Mouse (Mus musculus): ENCODE data around the gene H2-T22. TPM values are rescaled to one million over a fixed set of nuclear protein-coding genes. Genes with fewer than 3 reads are reported as not detected.

H2-T22 gene
- polyA plus RNA-seq, 1 experiment from 2014 or later = 6.2 TPM

DNA sequence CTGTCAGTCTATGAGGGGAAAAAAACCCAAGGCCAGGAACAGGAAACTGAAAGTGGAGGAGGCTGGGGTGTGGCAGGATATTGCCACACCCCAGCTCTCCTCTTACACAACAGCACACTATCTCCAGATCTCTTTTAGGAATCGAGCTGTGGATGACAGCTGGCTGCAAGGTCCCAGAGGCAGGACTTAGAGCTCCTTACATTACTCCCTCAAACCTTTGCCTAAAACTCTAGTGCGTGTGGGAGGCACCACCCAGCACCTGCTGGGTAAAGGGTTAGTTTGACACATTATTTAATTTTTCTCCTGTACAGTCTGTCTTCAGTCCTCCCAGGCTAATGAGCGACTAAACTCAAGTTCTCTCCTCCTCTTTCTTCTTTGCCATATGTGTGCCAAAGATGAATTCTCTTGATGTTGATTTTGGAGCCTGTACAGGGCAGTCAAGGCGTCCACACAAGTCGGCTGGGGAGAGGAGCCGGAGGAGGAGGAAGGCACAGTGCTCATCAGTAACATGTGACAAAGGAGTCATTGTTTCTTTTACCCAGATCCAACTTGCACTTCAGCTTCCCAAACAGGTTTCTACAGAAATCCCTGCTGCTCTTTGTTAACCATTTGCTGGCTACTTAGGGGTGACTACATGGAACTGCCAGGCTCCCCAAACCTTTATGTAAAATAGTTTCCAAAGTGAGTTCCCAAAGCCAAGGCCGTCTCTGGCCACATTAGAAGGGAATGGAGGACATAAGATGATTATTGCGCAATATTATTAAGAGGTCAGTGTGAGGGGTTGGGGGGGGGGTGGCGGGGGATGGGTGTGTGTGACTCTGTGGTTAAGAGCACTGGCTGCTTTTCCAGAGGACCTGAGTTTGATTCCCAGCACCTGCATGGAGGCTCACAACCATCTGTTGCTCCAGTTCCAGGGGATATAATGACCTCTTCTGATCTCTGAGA is 18.6 kb downstream of the H2-T22 start:
- H3K27ac ChIP-seq (ENCODE audit: low read depth, low read length) = no peak overlapping the region
- no peak overlapping the region for H3K4me3 ChIP-seq (ENCODE audit: low read depth, low read length)
- H3K9me3 ChIP-seq (replicated peaks; ENCODE audit: control insufficient read depth, low read length) = no peaks in the 10 kb centered on the region
- H3K4me1 ChIP-seq (ENCODE audit: control insufficient read depth, insufficient read depth, low read length) = no peaks in the 10 kb centered on the region
- H3K27me3 ChIP-seq (replicated peaks; ENCODE audit: control insufficient read depth, insufficient read depth, low read length) = no peaks in the 10 kb centered on the region
- H3K9ac ChIP-seq (ENCODE audit: low read length) = no peak overlapping the region
- no peak for DNase-seq (ENCODE audit: low spot score)
- no peak for ATAC-seq
- no peaks in the 10 kb centered on the region for H3K36me3 ChIP-seq (ENCODE audit: control insufficient read depth, insufficient read depth, low read length)
- no peak overlapping the region for H3K4me2 ChIP-seq (ENCODE audit: low read length)
- 60% methylated on average over 9 of the region's 9 CpGs for WGBS

GRCm38 (mm10) chr17:36022922-36023321 is 19.6 kb downstream of the H2-T22 start:
- Histone ChIP-seq H3K9ac (ENCODE audit: low read length) (no peak overlapping the region), H3K4me2 (ENCODE audit: low read length) (no peak overlapping the region), H3K4me1 (ENCODE audit: control insufficient read depth, insufficient read depth, low read length) (no peaks in the 10 kb centered on the region), H3K9me3 (replicated peaks; ENCODE audit: control insufficient read depth, low read length) (no peaks in the 10 kb centered on the region), H3K27me3 (replicated peaks; ENCODE audit: control insufficient read depth, insufficient read depth, low read length) (no peaks in the 10 kb centered on the region), H3K36me3 (ENCODE audit: control insufficient read depth, insufficient read depth, low read length) (no peaks in the 10 kb centered on the region), H3K27ac (ENCODE audit: low read depth, low read length) (no peak overlapping the region), H3K4me3 (ENCODE audit: low read depth, low read length) (no peak overlapping the region)
- 92% methylated on average over 6 of the region's 6 CpGs for WGBS
- ATAC-seq (no peak), DNase-seq (ENCODE audit: low spot score) (no peak)

GRCm38 (mm10) chr17:36022098-36022497 is 20.4 kb downstream of the H2-T22 start:
- ATAC-seq (no peak), DNase-seq (ENCODE audit: low spot score) (no peak)
- Histone ChIP-seq H3K36me3 (ENCODE audit: control insufficient read depth, insufficient read depth, low read length) (no peaks in the 10 kb centered on the region), H3K27ac (ENCODE audit: low read depth, low read length) (no peak overlapping the region), H3K9me3 (replicated peaks; ENCODE audit: control insufficient read depth, low read length) (no peaks in the 10 kb centered on the region), H3K4me2 (ENCODE audit: low read length) (no peak overlapping the region), H3K4me1 (ENCODE audit: control insufficient read depth, insufficient read depth, low read length) (no peaks in the 10 kb centered on the region), H3K27me3 (replicated peaks; ENCODE audit: control insufficient read depth, insufficient read depth, low read length) (no peaks in the 10 kb centered on the region), H3K4me3 (ENCODE audit: low read depth, low read length) (no peak overlapping the region), H3K9ac (ENCODE audit: low read length) (no peak overlapping the region)
- WGBS = 94% methylated on average over 9 of the region's 9 CpGs

DNA sequence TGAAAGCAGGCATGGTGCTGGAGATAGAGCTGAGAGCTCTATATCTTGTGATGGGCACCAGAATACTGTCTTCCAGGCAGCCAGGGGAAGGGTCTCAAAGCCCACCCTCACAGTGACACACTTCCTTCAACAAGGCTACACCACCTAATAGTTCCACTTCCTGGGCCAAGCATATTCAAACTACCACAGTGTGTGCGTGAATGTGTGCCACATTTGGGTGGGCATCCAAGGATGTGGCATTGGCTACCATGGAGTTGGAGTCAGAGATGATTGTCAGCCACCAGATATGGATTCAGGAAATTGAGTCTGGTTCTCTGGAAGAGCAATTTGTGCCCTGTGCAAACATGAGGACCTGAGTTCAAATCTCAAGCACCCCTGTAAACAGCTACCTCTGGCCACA is 21.2 kb downstream of the H2-T22 start:
- 93% methylated on average over 1 of the region's 1 CpGs for WGBS
- H3K36me3 ChIP-seq (ENCODE audit: control insufficient read depth, insufficient read depth, low read length) = no peaks in the 10 kb centered on the region
- H3K9me3 ChIP-seq (replicated peaks; ENCODE audit: control insufficient read depth, low read length) = no peaks in the 10 kb centered on the region
- no peak overlapping the region for H3K4me2 ChIP-seq (ENCODE audit: low read length)
- no peak overlapping the region for H3K27ac ChIP-seq (ENCODE audit: low read depth, low read length)
- ATAC-seq (no peak), DNase-seq (ENCODE audit: low spot score) (no peak)
- H3K4me3 ChIP-seq (ENCODE audit: low read depth, low read length) = no peak overlapping the region
- no peaks in the 10 kb centered on the region for H3K4me1 ChIP-seq (ENCODE audit: control insufficient read depth, insufficient read depth, low read length)
- H3K9ac ChIP-seq (ENCODE audit: low read length) = no peak overlapping the region
- no peaks in the 10 kb centered on the region for H3K27me3 ChIP-seq (replicated peaks; ENCODE audit: control insufficient read depth, insufficient read depth, low read length)

GRCm38 (mm10) chr17:36020191-36021073 is 22.1 kb downstream of the H2-T22 start, which contains the start of gene H2-T24:
TSS of gene H2-T24 (minus strand) at chr17:36020560.
- DNase-seq (ENCODE audit: low spot score) (peak; percentile 13), ATAC-seq (no peak)
- Histone ChIP-seq H3K4me2 (ENCODE audit: low read length) (no peak within 1 kb of the TSS), H3K4me3 (ENCODE audit: low read depth, low read length) (no peak within 1 kb of the TSS), H3K9ac (ENCODE audit: low read length) (no peak within 1 kb of the TSS), H3K4me1 (ENCODE audit: control insufficient read depth, insufficient read depth, low read length) (no peaks in the 10 kb centered on the region), H3K36me3 (ENCODE audit: control insufficient read depth, insufficient read depth, low read length) (no peaks in the 10 kb centered on the region; the same call in 1 of the 2 replicates), H3K9me3 (replicated peaks; ENCODE audit: control insufficient read depth, low read length) (no peaks in the 10 kb centered on the region), H3K27ac (ENCODE audit: low read depth, low read length) (no peak within 1 kb of the TSS), H3K27me3 (replicated peaks; ENCODE audit: control insufficient read depth, insufficient read depth, low read length) (no peaks in the 10 kb centered on the region)
- WGBS = 39% methylated on average over 15 of the region's 15 CpGs

GRCm38 (mm10) chr17:36019519-36019918 is 23.0 kb downstream of the H2-T22 start:
- Histone ChIP-seq H3K4me1 (ENCODE audit: control insufficient read depth, insufficient read depth, low read length) (no peaks in the 10 kb centered on the region), H3K36me3 (ENCODE audit: control insufficient read depth, insufficient read depth, low read length) (peaks cover 8% of the 10 kb centered on the region), H3K9me3 (replicated peaks; ENCODE audit: control insufficient read depth, low read length) (no peaks in the 10 kb centered on the region), H3K27ac (ENCODE audit: low read depth, low read length) (no peak overlapping the region), H3K4me3 (ENCODE audit: low read depth, low read length) (no peak overlapping the region), H3K4me2 (ENCODE audit: low read length) (no peak overlapping the region), H3K9ac (ENCODE audit: low read length) (no peak overlapping the region), H3K27me3 (replicated peaks; ENCODE audit: control insufficient read depth, insufficient read depth, low read length) (no peaks in the 10 kb centered on the region)
- ATAC-seq = no peak
- no peak for DNase-seq (ENCODE audit: low spot score)
- WGBS = 76% methylated on average over 3 of the region's 3 CpGs

GRCm38 (mm10) chr17:36018979-36019378 is 23.6 kb downstream of the H2-T22 start:
- Histone ChIP-seq H3K4me3 (ENCODE audit: low read depth, low read length) (no peak overlapping the region), H3K27ac (ENCODE audit: low read depth, low read length) (no peak overlapping the region), H3K4me2 (ENCODE audit: low read length) (no peak overlapping the region), H3K4me1 (ENCODE audit: control insufficient read depth, insufficient read depth, low read length) (no peaks in the 10 kb centered on the region), H3K9ac (ENCODE audit: low read length) (no peak overlapping the region), H3K36me3 (ENCODE audit: control insufficient read depth, insufficient read depth, low read length) (peaks cover 12% of the 10 kb centered on the region), H3K9me3 (replicated peaks; ENCODE audit: control insufficient read depth, low read length) (no peaks in the 10 kb centered on the region), H3K27me3 (replicated peaks; ENCODE audit: control insufficient read depth, insufficient read depth, low read length) (no peaks in the 10 kb centered on the region)
- 79% methylated on average over 2 of the region's 2 CpGs for WGBS
- ATAC-seq (no peak), DNase-seq (ENCODE audit: low spot score) (no peak)

GRCm38 (mm10) chr17:36017046-36017445 is 25.5 kb downstream of the H2-T22 start:
- WGBS = 92% methylated on average over 5 of the region's 5 CpGs
- ATAC-seq = no peak

More at GRCm38 (mm10) chr17:36017046-36017445, 25.5 kb downstream of the H2-T22 start:
- Histone ChIP-seq H3K36me3 (ENCODE audit: control insufficient read depth, insufficient read depth, low read length) (peaks cover 12% of the 10 kb centered on the region), H3K9ac (ENCODE audit: low read length) (no peak overlapping the region), H3K9me3 (replicated peaks; ENCODE audit: control insufficient read depth, low read length) (no peaks in the 10 kb centered on the region), H3K4me2 (ENCODE audit: low read length) (no peak overlapping the region), H3K4me1 (ENCODE audit: control insufficient read depth, insufficient read depth, low read length) (no peaks in the 10 kb centered on the region), H3K27me3 (replicated peaks; ENCODE audit: control insufficient read depth, insufficient read depth, low read length) (no peaks in the 10 kb centered on the region), H3K27ac (ENCODE audit: low read depth, low read length) (no peak overlapping the region), H3K4me3 (ENCODE audit: low read depth, low read length) (no peak overlapping the region)
- DNase-seq (ENCODE audit: low spot score) = no peak
